Comparison of ENCODE assay signal across 23 mouse cellular contexts in the genomic region with DNA sequence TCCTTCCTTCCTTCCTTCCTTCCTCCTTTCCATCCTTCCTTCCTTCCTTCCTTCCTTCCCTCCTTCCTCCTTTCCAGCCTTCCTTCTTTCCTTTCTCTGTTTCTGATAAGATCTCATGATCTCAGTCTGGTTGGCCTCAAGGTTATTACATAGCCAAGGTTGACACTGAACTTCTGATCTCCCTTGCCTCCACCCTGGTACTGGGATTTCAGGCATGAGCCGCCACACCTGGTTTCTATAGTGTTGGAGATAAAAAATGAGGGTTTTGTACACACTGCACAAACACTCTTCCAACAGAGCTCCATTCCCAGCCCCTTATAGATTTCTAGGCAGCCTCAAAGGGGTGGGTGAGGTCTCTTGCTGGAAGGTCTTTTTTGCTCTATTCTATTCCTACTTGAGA.
"Had no signal": no experiment of that assay in that cellular context is flagged by ENCODE, and none has a peak within 500 bp of the region (broad histone marks: within the 10 kb centered on the region; RNA-seq: fewer than 3 reads in every experiment).

No protein-coding gene starts in this region.

- H3K4me2 ChIP-seq: heart, embryonic 12.5 days; hindbrain, embryonic 13.5 days; hindbrain, embryonic 15.5 days; kidney, embryonic 15.5 days; limb, embryonic 13.5 days; limb, embryonic 15.5 days; liver, embryonic 12.5 days had no signal

- H3K27ac ChIP-seq: heart, embryonic 10.5 days; hindbrain, embryonic 13.5 days; hindbrain, embryonic 15.5 days; hindbrain, postnatal 0 days; kidney, embryonic 15.5 days; kidney, postnatal 0 days; limb, embryonic 13.5 days; limb, embryonic 15.5 days; liver, embryonic 12.5 days had no signal

- DNase-seq: forebrain, postnatal 0 days; gastrocnemius, postnatal 14 days; gastrocnemius, postnatal 36 days; heart, adult 18-20 months; heart, postnatal 10 days; heart, postnatal 36 days; kidney, adult 18-20 months; kidney, adult 9 months; kidney, postnatal 14 days; kidney, postnatal 36 days; layer of hippocampus, adult 9-11 months; layer of hippocampus, postnatal 36 days; left cerebral cortex, postnatal 4 days had no signal

- H3K27me3 ChIP-seq: heart, embryonic 12.5 days; hindbrain, embryonic 15.5 days; kidney, embryonic 15.5 days; limb, embryonic 15.5 days; liver, embryonic 12.5 days had no signal

- H3K9me3 ChIP-seq: heart, embryonic 10.5 days; heart, embryonic 12.5 days; hindbrain, embryonic 13.5 days; hindbrain, embryonic 15.5 days; kidney, embryonic 15.5 days; limb, embryonic 13.5 days; limb, embryonic 15.5 days; liver, embryonic 12.5 days had no signal

- H3K4me3 ChIP-seq: heart, embryonic 10.5 days; heart, embryonic 12.5 days; hindbrain, embryonic 13.5 days; hindbrain, embryonic 15.5 days; kidney, embryonic 15.5 days; limb, embryonic 13.5 days; limb, embryonic 15.5 days; liver, embryonic 12.5 days had no signal

- H3K9ac ChIP-seq: forebrain, postnatal 0 days; heart, embryonic 12.5 days; hindbrain, embryonic 13.5 days; hindbrain, embryonic 15.5 days; kidney, embryonic 15.5 days; limb, embryonic 13.5 days; limb, embryonic 15.5 days; liver, embryonic 12.5 days had no signal

- H3K4me1 ChIP-seq: heart, embryonic 10.5 days; kidney, embryonic 15.5 days; liver, embryonic 12.5 days had no signal

- H3K36me3 ChIP-seq: heart, embryonic 10.5 days; heart, embryonic 12.5 days; hindbrain, embryonic 13.5 days; hindbrain, embryonic 15.5 days; kidney, embryonic 15.5 days; limb, embryonic 13.5 days; limb, embryonic 15.5 days; liver, embryonic 12.5 days had no signal

- ATAC-seq: forebrain, postnatal 0 days; hindbrain, postnatal 0 days; liver, embryonic 12.5 days had no signal
